Mouse (Mus musculus) E14TG2a.4 (cell line): ENCODE data around the gene Fam171a1.

Experiments used
- CTCF ChIP-seq: conservative IDR thresholded peaks from 2 replicates; pipeline ENCODE4 v1.5.1; 2014; ENCODE audit warnings: low read length
- NANOG ChIP-seq: IDR thresholded peaks from 2 replicates; pipeline ENCODE4 v1.6.1; 2014; ENCODE audit warnings: borderline replicate concordance, low read length, mixed read lengths
- POU5F1 ChIP-seq: IDR thresholded peaks from 2 replicates; pipeline ENCODE4 v1.6.1; 2014; ENCODE audit warnings: low read length, borderline replicate concordance

- no peak for TF ChIP-seq CTCF
- TF ChIP-seq NANOG = no peak
- TF ChIP-seq POU5F1 = no peak
Observed at GRCm38 (mm10) chr2:3195511-3195910, 81.5 kb downstream of the Fam171a1 start.
